Mouse (Mus musculus) forebrain, embryonic 11.5 days (tissue): Measurements from ENCODE around the gene Serac1. TPM values are rescaled to one million over a fixed set of nuclear protein-coding genes. Genes with fewer than 3 reads are reported as not detected.

Experiments
- ATAC-seq: fragments of 200-750 bp; cut with Nextera tagmentation; replicated peaks from 2 replicates; pipeline ENCODE4 v1.8.0; 2017; ENCODE audit warnings: moderate TSS enrichment; ENCODE audit not compliant: low FRiP score
- DNase-seq: peaks from one replicate; pipeline ENCODE4 v3.0.0-alpha.2; 2017; ENCODE audit warnings: low spot score
- H3K27ac ChIP-seq: fragments of 300-500 bp; sonication (generic); 2 replicates; pipeline ENCODE4 v1.5.1; 2014; ENCODE audit warnings: low read depth, low read length
- H3K27me3 ChIP-seq: fragments of 300-500 bp; sonication (generic); 2 replicates; pipeline ENCODE4 v1.6.1; 2014; ENCODE audit warnings: mild to moderate bottlenecking, low read length, mixed read lengths; ENCODE audit not compliant: control insufficient read depth, insufficient read depth
- H3K36me3 ChIP-seq: fragments of 300-500 bp; sonication (generic); 2 replicates; pipeline ENCODE4 v1.6.1; 2014; ENCODE audit warnings: mild to moderate bottlenecking, low read length, moderate library complexity, mixed read lengths; ENCODE audit not compliant: control insufficient read depth, insufficient read depth
- H3K4me1 ChIP-seq: fragments of 300-500 bp; sonication (generic); replicated peaks from 2 replicates; pipeline ENCODE4 v1.6.1; 2014; ENCODE audit warnings: low read length, mixed read lengths; ENCODE audit not compliant: control insufficient read depth, insufficient read depth
- H3K4me2 ChIP-seq: fragments of 300-500 bp; sonication (generic); 2 replicates; pipeline ENCODE4 v1.6.1; 2014; ENCODE audit warnings: low read depth, mild to moderate bottlenecking, low read length, moderate library complexity, mixed read lengths; ENCODE audit not compliant: severe bottlenecking
- H3K4me3 ChIP-seq: fragments of 300-500 bp; sonication (generic); 2 replicates; pipeline ENCODE4 v1.5.1; 2014; ENCODE audit warnings: low read depth, low read length
- H3K9ac ChIP-seq: fragments of 300-500 bp; sonication (generic); 2 replicates; pipeline ENCODE4 v1.6.1; 2014; ENCODE audit warnings: low read length
- H3K9me3 ChIP-seq: fragments of 300-500 bp; sonication (generic); 2 replicates; pipeline ENCODE4 v1.6.1; 2016; ENCODE audit warnings: low read length, mixed read lengths; ENCODE audit not compliant: control insufficient read depth
- WGBS: fragments of 180-500 bp; shearing (Covaris S2); extraction: QIAGEN DNeasy Blood & Tissue Kit; methylation state at CpG from one replicate; pipeline ENCODE4 v1.1.7; 2014; 5-methylcytosine and 5-hydroxymethylcytosine counted together
- polyA plus RNA-seq: library from polyadenylated mRNA; unstranded; fragments of >200 nt; fragmentation: Nextera tagmentation; extraction: Ambion mirVana; gene quantifications from 2 replicates; pipeline ENCODE4 v1.2.1, GENCODE M21; 2014

Serac1 gene
- polyA plus RNA-seq, 1 experiment from 2014 or later, result 10.0 TPM

DNA sequence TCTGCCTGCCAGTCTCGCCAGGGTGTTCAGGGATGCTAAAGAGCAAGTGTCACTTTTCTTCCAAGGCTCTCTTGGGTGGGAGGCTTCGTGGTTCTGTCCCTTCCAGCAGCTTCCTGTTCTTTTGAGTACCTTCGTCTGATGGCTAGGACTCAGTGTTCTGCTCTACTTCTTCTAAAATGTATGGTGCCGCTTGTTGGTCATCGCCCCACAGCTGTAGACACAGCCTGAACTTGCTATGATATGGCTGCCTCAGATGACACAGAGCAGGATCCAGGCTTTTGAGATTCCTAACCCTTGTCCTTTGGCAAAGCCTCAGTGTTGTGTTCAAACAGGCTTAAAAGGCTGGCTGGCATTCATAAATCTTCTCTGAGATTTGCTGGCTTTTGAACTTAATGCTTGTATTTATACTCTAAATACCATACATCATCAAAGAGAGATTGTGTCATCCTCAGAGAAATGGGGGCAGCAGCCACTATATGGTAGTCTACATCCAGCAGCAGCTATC, 80.5 kb downstream of the Serac1 start:
- ATAC-seq, result no peak

DNA sequence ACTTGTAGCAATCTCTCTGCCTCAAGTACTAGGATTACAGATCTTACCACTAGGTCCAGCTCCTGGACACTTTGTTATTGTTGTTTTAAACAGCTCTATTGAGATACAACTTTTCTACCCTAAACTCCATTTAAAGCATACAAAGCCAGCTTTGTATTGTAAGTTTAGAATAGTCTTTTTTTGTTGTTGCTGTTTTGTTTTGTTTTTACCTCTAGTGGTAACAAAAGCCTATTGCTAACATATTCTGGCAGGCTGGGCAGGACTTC, 81.4 kb downstream of the Serac1 start:
- no peaks in the 10 kb centered on the region for H3K9me3 ChIP-seq
- ATAC-seq, result no peak
- H3K27ac ChIP-seq, result no peak overlapping the region

More for the DNA sequence above, 80.5 kb downstream of the Serac1 start:
- H3K4me3 ChIP-seq, result no peak overlapping the region
- DNase-seq, result no peak
- H3K4me2 ChIP-seq, result no peak overlapping the region
- H3K27me3 ChIP-seq, result no peaks in the 10 kb centered on the region
- no peak overlapping the region for H3K27ac ChIP-seq
- no peaks in the 10 kb centered on the region for H3K4me1 ChIP-seq
- WGBS, result 79% methylated on average over 5 of the region's 5 CpGs
- H3K9ac ChIP-seq, result no peak overlapping the region
- H3K36me3 ChIP-seq, result no peaks in the 10 kb centered on the region
- H3K9me3 ChIP-seq, result no peaks in the 10 kb centered on the region

DNA sequence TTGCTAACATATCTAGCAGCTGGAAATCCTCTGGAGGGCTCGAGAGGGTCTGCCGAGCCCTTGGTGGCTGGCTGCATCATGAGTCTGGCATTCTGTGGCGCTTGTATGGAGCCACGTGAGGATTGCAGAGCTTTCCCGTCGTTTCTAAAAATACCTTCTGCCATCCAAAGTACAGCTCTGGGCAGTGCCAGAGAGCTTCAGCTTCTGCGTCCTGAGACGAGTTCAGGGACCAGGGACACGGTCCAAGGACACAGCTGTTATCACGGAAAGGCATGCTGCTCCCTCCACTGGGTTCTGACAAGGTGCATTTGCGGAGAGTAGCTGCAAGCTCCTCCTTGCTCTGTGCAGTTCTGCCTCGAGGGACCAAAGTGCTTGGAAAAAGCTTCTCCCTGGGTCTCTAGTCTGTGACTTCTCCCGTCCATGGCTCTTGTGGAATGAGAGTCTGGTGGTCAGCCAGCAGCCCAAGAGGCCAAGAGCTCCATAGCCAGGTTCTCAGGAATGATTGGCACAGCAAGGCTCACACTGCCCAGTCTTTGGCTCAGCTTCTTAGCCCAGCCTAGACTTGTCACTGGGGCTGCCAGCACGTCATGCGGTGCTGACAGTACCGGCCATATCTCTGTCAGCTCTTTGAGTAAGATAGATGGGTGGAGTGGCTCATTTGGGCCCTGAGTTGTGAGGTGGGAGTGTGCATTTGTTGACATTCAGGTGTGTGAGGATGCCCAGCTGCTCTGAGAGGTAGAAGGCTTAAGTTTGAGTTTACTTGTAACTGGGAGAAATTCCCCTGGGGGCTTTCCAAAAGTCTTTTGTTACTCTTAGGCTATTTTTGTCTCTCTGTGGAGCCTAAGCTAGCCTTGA, 81.9 kb downstream of the Serac1 start:
- no peak overlapping the region for H3K9ac ChIP-seq
- ATAC-seq, result no peak

More for the DNA sequence above, 81.4 kb downstream of the Serac1 start:
- Histone ChIP-seq H3K4me3 (no peak overlapping the region), H3K36me3 (no peaks in the 10 kb centered on the region), H3K4me2 (no peak overlapping the region), H3K9ac (no peak overlapping the region), H3K27me3 (no peaks in the 10 kb centered on the region), H3K4me1 (no peaks in the 10 kb centered on the region)
- no peak for DNase-seq

DNA sequence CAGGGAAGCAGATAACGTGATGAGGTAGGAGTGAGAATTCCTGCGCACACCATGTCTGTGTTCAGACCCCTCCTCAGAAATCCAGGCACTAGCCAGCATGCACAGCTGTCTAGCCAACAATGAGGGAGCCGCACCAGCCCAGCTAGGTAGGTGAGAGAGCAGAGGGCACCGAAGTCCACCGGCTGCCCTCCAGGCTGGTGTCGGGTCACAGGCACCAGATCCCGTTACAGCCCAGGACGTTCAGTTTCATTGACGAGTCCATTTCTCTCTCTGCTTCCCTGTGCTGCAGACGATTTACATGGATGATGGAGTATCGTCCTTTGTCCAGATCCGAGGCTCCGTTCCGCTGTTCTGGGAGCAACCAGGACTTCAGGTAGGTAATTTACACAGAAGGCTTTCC, 83.0 kb downstream of the Serac1 start:
- DNase-seq (no peak), ATAC-seq (no peak)
- H3K4me1 ChIP-seq, result no peaks in the 10 kb centered on the region
- no peak overlapping the region for H3K4me2 ChIP-seq
- H3K9me3 ChIP-seq, result no peaks in the 10 kb centered on the region
- no peak overlapping the region for H3K27ac ChIP-seq
- H3K27me3 ChIP-seq, result no peaks in the 10 kb centered on the region
- no peak overlapping the region for H3K9ac ChIP-seq
- no peaks in the 10 kb centered on the region for H3K36me3 ChIP-seq
- H3K4me3 ChIP-seq, result no peak overlapping the region
- WGBS, result 83% methylated on average over 14 of the region's 14 CpGs

More for the DNA sequence above, 81.9 kb downstream of the Serac1 start:
- WGBS, result 86% methylated on average over 16 of the region's 16 CpGs
- DNase-seq, result no peak
- Histone ChIP-seq H3K4me2 (no peak overlapping the region), H3K27ac (no peak overlapping the region), H3K36me3 (no peaks in the 10 kb centered on the region), H3K4me3 (no peak overlapping the region), H3K9me3 (no peaks in the 10 kb centered on the region), H3K4me1 (no peaks in the 10 kb centered on the region), H3K27me3 (no peaks in the 10 kb centered on the region)

DNA sequence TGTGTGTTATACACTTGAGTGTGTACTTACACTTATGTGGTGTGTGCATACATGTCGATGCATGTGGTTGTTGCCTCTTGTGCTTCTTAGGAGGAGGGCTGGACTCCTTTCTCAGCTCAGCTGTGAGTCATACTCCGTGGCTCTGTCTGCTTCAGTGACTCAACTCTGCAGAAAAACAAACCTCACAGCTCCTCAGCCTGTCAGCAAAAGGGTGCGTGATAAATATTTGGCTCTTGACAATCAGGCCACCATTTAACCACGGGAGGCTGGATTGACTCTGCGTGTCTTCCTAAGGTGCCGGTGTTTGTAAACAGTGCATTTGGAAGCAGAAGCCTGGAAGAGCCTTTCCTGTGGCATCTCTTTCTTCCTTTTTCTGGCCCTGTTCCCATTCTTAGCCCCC, 84.9 kb downstream of the Serac1 start:
- no peak overlapping the region for H3K4me3 ChIP-seq
- no peak overlapping the region for H3K9ac ChIP-seq
- H3K27ac ChIP-seq, result no peak overlapping the region
- WGBS, result 86% methylated on average over 6 of the region's 6 CpGs
- H3K4me2 ChIP-seq, result no peak overlapping the region
- no peaks in the 10 kb centered on the region for H3K36me3 ChIP-seq
- ATAC-seq (no peak), DNase-seq (no peak)
- H3K9me3 ChIP-seq, result no peaks in the 10 kb centered on the region
- no peaks in the 10 kb centered on the region for H3K27me3 ChIP-seq
- H3K4me1 ChIP-seq, result no peaks in the 10 kb centered on the region

DNA sequence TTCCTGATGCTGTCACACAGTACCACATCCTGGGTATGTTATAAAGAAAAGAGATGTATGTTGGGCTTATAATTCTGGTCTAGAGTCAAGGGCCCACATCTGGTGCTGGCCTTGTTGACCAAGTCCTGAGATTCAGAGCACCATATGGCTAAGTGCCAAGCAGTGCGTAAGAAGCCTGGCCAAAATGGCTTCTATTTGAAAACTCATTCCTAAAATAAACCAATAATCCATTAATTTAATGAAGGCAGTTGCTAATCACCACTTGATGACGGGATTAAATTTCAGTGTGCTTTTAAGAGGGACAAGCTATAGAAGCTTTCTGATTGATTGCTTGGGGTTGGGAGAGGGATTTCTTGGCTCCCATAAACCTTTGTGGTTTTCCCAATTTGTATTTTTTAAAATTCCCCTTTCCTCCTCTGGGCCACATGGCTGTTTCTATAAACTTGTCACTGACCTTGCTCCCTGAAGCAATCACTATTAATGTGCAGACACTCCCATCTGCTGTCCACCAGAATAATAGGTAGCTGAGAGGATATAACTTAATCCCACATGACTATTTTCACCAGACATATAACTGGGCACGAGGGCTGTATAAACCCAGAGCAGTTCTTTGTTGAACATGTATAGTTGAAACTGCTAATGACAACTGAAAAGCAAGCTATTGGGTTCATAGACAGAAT, 85.8 kb downstream of the Serac1 start:
- DNase-seq (no peak), ATAC-seq (no peak)
- no peaks in the 10 kb centered on the region for H3K9me3 ChIP-seq
- no peak overlapping the region for H3K4me3 ChIP-seq
- no peaks in the 10 kb centered on the region for H3K4me1 ChIP-seq
- H3K36me3 ChIP-seq, result no peaks in the 10 kb centered on the region
- no peak overlapping the region for H3K4me2 ChIP-seq
- H3K27ac ChIP-seq, result no peak overlapping the region
- H3K9ac ChIP-seq, result no peak overlapping the region
- WGBS, result 81% methylated on average over 3 of the region's 3 CpGs
- H3K27me3 ChIP-seq, result no peaks in the 10 kb centered on the region

DNA sequence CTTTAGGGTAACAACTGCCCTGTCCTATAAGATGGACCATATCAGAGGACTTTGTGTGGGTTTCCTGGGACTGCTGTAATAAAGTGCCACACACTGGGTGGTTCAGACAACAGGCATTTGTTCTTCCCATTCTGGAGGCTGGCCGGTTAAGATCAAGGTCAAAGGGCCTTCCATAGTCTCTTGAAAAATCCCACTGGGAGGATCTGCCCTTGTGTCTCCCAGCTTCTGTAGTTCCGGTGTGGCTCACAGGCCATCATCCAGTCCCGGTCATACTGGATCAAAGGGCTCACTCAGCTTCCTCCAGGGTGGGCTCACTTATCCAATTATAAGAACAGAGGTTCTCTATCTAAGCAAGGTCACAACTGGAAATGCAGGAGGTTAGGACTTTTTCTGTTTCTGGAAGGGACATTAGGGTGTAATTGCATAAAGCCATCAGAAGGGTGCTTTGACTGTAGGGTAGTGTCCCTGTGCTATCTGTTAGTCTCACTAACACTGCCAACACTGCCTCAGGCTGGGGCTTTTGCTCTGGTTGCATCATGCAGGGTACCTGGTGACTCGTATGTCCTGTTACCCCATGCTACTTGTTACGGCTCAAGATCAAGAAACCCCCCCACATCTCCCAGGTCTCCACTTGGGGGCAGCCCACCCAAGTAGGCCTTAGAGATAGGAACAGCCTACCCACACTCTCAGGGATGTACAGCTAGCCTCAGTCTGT, 86.5 kb downstream of the Serac1 start:
- no peaks in the 10 kb centered on the region for H3K27me3 ChIP-seq
- DNase-seq (no peak), ATAC-seq (no peak)
- no peak overlapping the region for H3K27ac ChIP-seq
- no peak overlapping the region for H3K9ac ChIP-seq
- 77% methylated on average over 5 of the region's 5 CpGs for WGBS
- no peaks in the 10 kb centered on the region for H3K9me3 ChIP-seq
- no peak overlapping the region for H3K4me3 ChIP-seq
- H3K4me2 ChIP-seq, result no peak overlapping the region
- H3K36me3 ChIP-seq, result no peaks in the 10 kb centered on the region
- H3K4me1 ChIP-seq, result 0 out of 2 replicates have a peak, but pooled peaks cover 2% of the 10 kb centered on the region
